Mouse (Mus musculus): ENCODE data around the gene Gm28539. TPM values are rescaled to one million over a fixed set of nuclear protein-coding genes. Genes with fewer than 3 reads are reported as not detected.
"Not testable (repeated sequence)": the region's sequence is repeated elsewhere in the genome, so short reads cannot be mapped to it uniquely, and the experiment has no call there.

Gene Gm28539
- total and polyA plus RNA-seq, 2 experiments: 2.1 TPM; not detected in 1

DNA sequence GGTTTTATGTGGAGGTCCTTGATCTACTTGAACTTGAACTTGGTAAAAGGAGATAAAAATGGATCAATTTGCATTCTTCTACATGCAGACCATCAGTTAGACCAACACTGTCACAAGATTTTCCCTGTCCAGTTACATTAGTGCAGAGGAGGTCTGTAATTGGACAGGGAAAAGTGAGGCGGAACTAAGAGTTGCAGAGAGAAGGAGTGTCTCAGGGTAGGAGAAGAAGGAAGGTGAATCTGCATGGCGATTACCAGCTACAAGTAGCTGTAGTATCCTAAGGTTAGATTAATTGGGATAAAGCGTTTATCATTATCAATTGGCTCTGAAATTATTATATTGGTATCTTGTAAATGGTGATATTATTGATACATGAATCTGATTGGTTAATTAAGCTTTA is 150.0 kb downstream of the Gm28539 start:
- Histone ChIP-seq H3K27me3 (ENCODE audit: control insufficient read depth, insufficient read depth, low read length) (no peaks in the 10 kb centered on the region), H3K79me2 (ENCODE audit: control insufficient read depth, insufficient read depth, low read length) (no peaks in the 10 kb centered on the region), H3K9ac (ENCODE audit: low read depth, low read length) (no peak overlapping the region), H3K36me3 (ENCODE audit: control insufficient read depth, insufficient read depth, low read length) (no peaks in the 10 kb centered on the region), H3K4me1 (ENCODE audit: control insufficient read depth, insufficient read depth, low read length) (no peaks in the 10 kb centered on the region), H3K4me3 (ENCODE audit: insufficient read depth, low read depth, low read length) (no peak overlapping the region), H3K27ac (replicated peaks; ENCODE audit: insufficient read depth, low read depth, low read length) (no peak overlapping the region)
- no peak for DNase-seq (ENCODE audit: extremely low read depth, low read depth, low spot score)
- TF ChIP-seq CTCF (IDR thresholded peaks at IDR 0.05; ENCODE audit: low read depth, low read length): no peak
- no peak for TF ChIP-seq POLR2A (IDR thresholded peaks at IDR 0.05; ENCODE audit: extremely low read depth, insufficient read depth, low read length)
- 92% methylated on average over 3 of the region's 3 CpGs for WGBS

DNA sequence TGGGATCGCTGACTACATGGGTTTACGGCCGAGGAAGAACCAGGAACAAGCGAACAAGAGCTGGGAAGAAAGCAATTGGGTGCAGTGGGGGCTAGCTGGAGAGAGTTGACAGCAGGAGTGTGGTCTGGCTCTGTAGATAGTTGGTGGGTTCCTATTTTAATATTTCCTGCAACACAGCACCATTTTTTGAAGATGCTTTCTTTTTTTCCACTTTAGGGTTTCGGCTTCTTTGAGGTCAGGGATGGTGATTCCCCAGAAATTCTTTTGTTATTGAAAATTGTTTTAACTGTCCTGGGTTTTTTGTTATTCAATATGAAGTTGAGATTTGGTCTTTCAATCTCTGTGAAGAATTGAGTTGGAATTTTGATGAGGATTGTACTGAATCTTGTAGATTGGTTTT is 150.5 kb downstream of the Gm28539 start:
- Histone ChIP-seq H3K79me2 (ENCODE audit: control insufficient read depth, insufficient read depth, low read length) (no peaks in the 10 kb centered on the region), H3K27me3 (ENCODE audit: control insufficient read depth, insufficient read depth, low read length) (no peaks in the 10 kb centered on the region), H3K4me1 (ENCODE audit: control insufficient read depth, insufficient read depth, low read length) (no peaks in the 10 kb centered on the region), H3K27ac (replicated peaks; ENCODE audit: insufficient read depth, low read depth, low read length) (no peak overlapping the region), H3K4me3 (ENCODE audit: insufficient read depth, low read depth, low read length) (no peak overlapping the region), H3K9ac (ENCODE audit: low read depth, low read length) (no peak overlapping the region), H3K36me3 (ENCODE audit: control insufficient read depth, insufficient read depth, low read length) (no peaks in the 10 kb centered on the region)
- WGBS: 88% methylated on average over 5 of the region's 5 CpGs
- TF ChIP-seq POLR2A (IDR thresholded peaks at IDR 0.05; ENCODE audit: extremely low read depth, insufficient read depth, low read length): no peak
- no peak for TF ChIP-seq CTCF (IDR thresholded peaks at IDR 0.05; ENCODE audit: low read depth, low read length)
- DNase-seq (ENCODE audit: extremely low read depth, low read depth, low spot score): no peak

GRCm38 (mm10) chr16:19002610-19003389 is 166.4 kb downstream of the Gm28539 start:
- not testable (repeated sequence) for H3K79me2 ChIP-seq (ENCODE audit: control insufficient read depth, insufficient read depth, low read length); H3K9ac ChIP-seq (ENCODE audit: low read depth, low read length); H3K4me1 ChIP-seq (ENCODE audit: control insufficient read depth, insufficient read depth, low read length); DNase-seq (ENCODE audit: extremely low read depth, low read depth, low spot score); H3K27ac ChIP-seq (replicated peaks; ENCODE audit: insufficient read depth, low read depth, low read length); H3K4me3 ChIP-seq (ENCODE audit: insufficient read depth, low read depth, low read length); H3K27me3 ChIP-seq (ENCODE audit: control insufficient read depth, insufficient read depth, low read length); H3K36me3 ChIP-seq (ENCODE audit: control insufficient read depth, insufficient read depth, low read length)
- 31% methylated on average over 2 of the region's 2 CpGs for WGBS
- TF ChIP-seq CTCF (IDR thresholded peaks at IDR 0.05; ENCODE audit: low read depth, low read length): peak; percentile 60

DNA sequence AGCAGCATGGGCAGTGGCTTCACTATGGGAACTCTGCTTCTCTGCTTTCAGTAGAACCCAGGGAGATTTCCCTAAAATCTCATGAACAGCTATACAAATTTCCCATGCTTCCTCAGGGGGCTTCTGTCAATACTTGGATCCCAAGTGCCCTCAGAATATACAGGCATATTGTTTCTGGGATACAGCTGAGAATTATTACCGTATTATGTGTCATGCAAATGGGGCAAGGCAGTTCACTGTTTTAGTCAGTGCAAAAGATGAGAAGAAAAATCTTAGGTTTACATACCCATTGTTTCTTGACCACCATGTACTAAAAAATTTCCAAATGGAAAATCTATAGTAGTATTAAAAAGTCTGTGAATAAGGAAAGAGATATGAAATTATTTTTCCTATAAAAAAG is 167.4 kb downstream of the Gm28539 start:
- no peak overlapping the region for H3K4me3 ChIP-seq (ENCODE audit: insufficient read depth, low read depth, low read length)
- no peak overlapping the region for H3K9ac ChIP-seq (ENCODE audit: low read depth, low read length)
- no peaks in the 10 kb centered on the region for H3K79me2 ChIP-seq (ENCODE audit: control insufficient read depth, insufficient read depth, low read length)
- H3K36me3 ChIP-seq (ENCODE audit: control insufficient read depth, insufficient read depth, low read length): no peaks in the 10 kb centered on the region
- no peak for DNase-seq (ENCODE audit: extremely low read depth, low read depth, low spot score)
- no peak for TF ChIP-seq POLR2A (IDR thresholded peaks at IDR 0.05; ENCODE audit: extremely low read depth, insufficient read depth, low read length)
- no peak overlapping the region for H3K27ac ChIP-seq (replicated peaks; ENCODE audit: insufficient read depth, low read depth, low read length)
- whole genome bisulfite sequencing: 87% methylated on average over 1 of the region's 1 CpGs
- no peaks in the 10 kb centered on the region for H3K27me3 ChIP-seq (ENCODE audit: control insufficient read depth, insufficient read depth, low read length)
- H3K4me1 ChIP-seq (ENCODE audit: control insufficient read depth, insufficient read depth, low read length): no peaks in the 10 kb centered on the region

- Histone ChIP-seq H3K79me2 (ENCODE audit: control insufficient read depth, insufficient read depth, low read length) (no peaks in the 10 kb centered on the region), H3K27ac (replicated peaks; ENCODE audit: insufficient read depth, low read depth, low read length) (no peak overlapping the region), H3K36me3 (ENCODE audit: control insufficient read depth, insufficient read depth, low read length) (no peaks in the 10 kb centered on the region), H3K9ac (ENCODE audit: low read depth, low read length) (no peak overlapping the region), H3K4me3 (ENCODE audit: insufficient read depth, low read depth, low read length) (no peak overlapping the region), H3K27me3 (ENCODE audit: control insufficient read depth, insufficient read depth, low read length) (no peaks in the 10 kb centered on the region), H3K4me1 (ENCODE audit: control insufficient read depth, insufficient read depth, low read length) (no peaks in the 10 kb centered on the region)
- TF ChIP-seq CTCF (IDR thresholded peaks at IDR 0.05; ENCODE audit: low read depth, low read length) (no peak), POLR2A (IDR thresholded peaks at IDR 0.05; ENCODE audit: extremely low read depth, insufficient read depth, low read length) (no peak)
- WGBS: 67% methylated on average over 3 of the region's 3 CpGs
- DNase-seq (ENCODE audit: extremely low read depth, low read depth, low spot score): no peak
Measured at GRCm38 (mm10) chr16:19005298-19005697, 168.9 kb downstream of the Gm28539 start.

Other genes starting within 250 kb of the Gm28539 start
- not detected in 2 replicates for gene Tbx1, start 245.9 kb upstream of the Gm28539 start, total RNA-seq (2014; rRNA removed)
- 0.02 TPM in 1 of 2 replicates, not detected in the other for gene Tbx1, start 245.9 kb upstream of the Gm28539 start, polyA plus RNA-seq (2012; rRNA removed)
- not detected in 2 replicates for gene Gp1bb, start 214.2 kb upstream of the Gm28539 start, total RNA-seq (2014; rRNA removed)
- 0.21 TPM in 1 of 2 replicates, not detected in the other for gene Gp1bb, start 214.2 kb upstream of the Gm28539 start, polyA plus RNA-seq (2012; rRNA removed)
- gene Gm49601, start 210.2 kb upstream of the Gm28539 start, total RNA-seq (2014; rRNA removed): not detected in 2 replicates
- gene Gm49601, start 210.2 kb upstream of the Gm28539 start, polyA plus RNA-seq (2012; rRNA removed): 0.37 TPM in 1 of 2 replicates, not detected in the other
- gene Sept5, start 206.6 kb upstream of the Gm28539 start, total RNA-seq (2014; rRNA removed): 0.18 and 0.60 TPM in 2 replicates
- gene Sept5, start 206.6 kb upstream of the Gm28539 start, polyA plus RNA-seq (2012; rRNA removed): 0.37 and 0.87 TPM in 2 replicates
- 7.3 and 8.3 TPM in 2 replicates for gene Cldn5, start 59.7 kb upstream of the Gm28539 start, total RNA-seq (2014; rRNA removed)
- 8.4 and 11.8 TPM in 2 replicates for gene Cldn5, start 59.7 kb upstream of the Gm28539 start, polyA plus RNA-seq (2012; rRNA removed)
- 31.5 and 35.3 TPM in 2 replicates for gene Ufd1, start 24.8 kb upstream of the Gm28539 start, total RNA-seq (2014; rRNA removed)
- gene Ufd1, start 24.8 kb upstream of the Gm28539 start, polyA plus RNA-seq (2012; rRNA removed): 15.4 and 20.5 TPM in 2 replicates
- 0.83 and 2.1 TPM in 2 replicates for gene Cdc45, start 24.6 kb upstream of the Gm28539 start, total RNA-seq (2014; rRNA removed)
- 1.3 and 1.4 TPM in 2 replicates for gene Cdc45, start 24.6 kb upstream of the Gm28539 start, polyA plus RNA-seq (2012; rRNA removed)
- 14.3 and 15.3 TPM in 2 replicates for gene 2510002D24Rik, start within 50 bp of the Gm28539 start, total RNA-seq (2014; rRNA removed)
- 31.9 and 57.9 TPM in 2 replicates for gene 2510002D24Rik, start within 50 bp of the Gm28539 start, polyA plus RNA-seq (2012; rRNA removed)
- gene Mrpl40, start 40.3 kb downstream of the Gm28539 start, total RNA-seq (2014; rRNA removed): 20.6 and 27.7 TPM in 2 replicates
- gene Mrpl40, start 40.3 kb downstream of the Gm28539 start, polyA plus RNA-seq (2012; rRNA removed): 7.9 and 11.7 TPM in 2 replicates
- 8.2 and 8.7 TPM in 2 replicates for gene Hira, start 40.5 kb downstream of the Gm28539 start, total RNA-seq (2014; rRNA removed)
- 15.0 and 19.6 TPM in 2 replicates for gene Hira, start 40.5 kb downstream of the Gm28539 start, polyA plus RNA-seq (2012; rRNA removed)

Data from liver, adult 2 months (tissue).